Comparison of ENCODE assay signal across 8 mouse cellular contexts in genomic region chr11:115899486-115900266, GRCm38 (mm10). TPM values are rescaled to one million over a fixed set of nuclear protein-coding genes. Genes with fewer than 3 reads are reported as not detected.
DNase-seq lines count a peak whose midpoint lies in the region; ATAC-seq and TF ChIP-seq lines count a peak whose summit lies in the region.

Gene Smim5, plus strand, starts transcription at chr11:115899966.

- H3K36me3 ChIP-seq in spleen, adult 2 months (ENCODE audit: control insufficient read depth, insufficient read depth, low read length) = peaks cover 19% of the 10 kb centered on the region
- peaks cover 31% of the 10 kb centered on the region for H3K36me3 ChIP-seq in hindbrain, embryonic 14.5 days (replicated peaks; ENCODE audit: control insufficient read depth, insufficient read depth)
- H3K36me3 ChIP-seq in liver, embryonic 14.5 days (replicated peaks; ENCODE audit: control insufficient read depth, insufficient read depth, low read depth) = peaks cover 14% of the 10 kb centered on the region

- peak within 1 kb of the TSS; percentile 8; the same call in 1 of the 2 replicates for H3K9ac ChIP-seq in hindbrain, embryonic 14.5 days
- H3K9ac ChIP-seq in liver, embryonic 14.5 days (replicated peaks) = peak within 1 kb of the TSS; percentile 90

- H3K27ac ChIP-seq in spleen, adult 2 months (ENCODE audit: insufficient read depth, low read length) = peak within 1 kb of the TSS; percentile 13
- H3K27ac ChIP-seq in gastrocnemius, adult 2 months = peak within 1 kb of the TSS; percentile 80
- H3K27ac ChIP-seq in hindbrain, embryonic 14.5 days = no peak within 1 kb of the TSS
- peak within 1 kb of the TSS; percentile 100 for H3K27ac ChIP-seq in liver, embryonic 14.5 days

- no peak for ATAC-seq in hindbrain, embryonic 14.5 days (ENCODE audit: low FRiP score)
- ATAC-seq in liver, embryonic 14.5 days (ENCODE audit: insufficient read depth) = peak; percentile 22

- no peak within 1 kb of the TSS for H3K4me2 ChIP-seq in hindbrain, embryonic 14.5 days (replicated peaks)
- H3K4me2 ChIP-seq in liver, embryonic 14.5 days (ENCODE audit: low read depth) = peak within 1 kb of the TSS; percentile 95

- H3K27me3 ChIP-seq in spleen, adult 2 months (ENCODE audit: control insufficient read depth, insufficient read depth, low read length) = no peaks in the 10 kb centered on the region
- no peaks in the 10 kb centered on the region for H3K27me3 ChIP-seq in hindbrain, embryonic 14.5 days (ENCODE audit: control insufficient read depth, insufficient read depth, low read length)
- H3K27me3 ChIP-seq in liver, embryonic 14.5 days (ENCODE audit: control insufficient read depth, insufficient read depth, low read length) = no peaks in the 10 kb centered on the region

- TF ChIP-seq EP300 in liver, embryonic 14.5 days (IDR thresholded peaks at IDR 0.05; ENCODE audit: low read depth) = 0 out of 2 replicates have a peak, but pooled peaks have one; percentile 5

- 26% methylated on average over 16 of the region's 16 CpGs for WGBS in spleen, adult 2 months
- WGBS in hindbrain, embryonic 14.5 days = 28% methylated on average over 16 of the region's 16 CpGs
- 17% methylated on average over 16 of the region's 16 CpGs for WGBS in liver, embryonic 14.5 days (ENCODE audit: insufficient replicate concordance)

- TF ChIP-seq CTCF in spleen, adult 2 months (IDR thresholded peaks at IDR 0.05; ENCODE audit: extremely low read depth, insufficient read depth, insufficient read length, insufficient replicate concordance) = no peak
- peak; percentile 25; the same call in 1 of the 2 replicates for TF ChIP-seq CTCF in gastrocnemius, adult 2 months (IDR thresholded peaks at IDR 0.05)
- TF ChIP-seq CTCF in liver, embryonic 14.5 days (IDR thresholded peaks at IDR 0.05; ENCODE audit: low read depth) = peak; percentile 31; the same call in 1 of the 2 replicates

- peaks cover 29% of the 10 kb centered on the region; the same call in 1 of the 2 replicates for H3K4me1 ChIP-seq in spleen, adult 2 months (ENCODE audit: control insufficient read depth, insufficient read depth, insufficient read length)
- no peaks in the 10 kb centered on the region; the same call in 1 of the 2 replicates for H3K4me1 ChIP-seq in hindbrain, embryonic 14.5 days (replicated peaks; ENCODE audit: control insufficient read depth, insufficient read depth, low read length)
- peaks cover 46 to 53% of the 10 kb centered on the region in 2 experiments for H3K4me1 ChIP-seq in liver, embryonic 14.5 days (replicated peaks; ENCODE audit: control insufficient read depth in 2 of 2, insufficient read depth in 2 of 2, low read length in 1 of 2)

- H3K9me3 ChIP-seq in hindbrain, embryonic 14.5 days (ENCODE audit: control insufficient read depth, low read length) = no peaks in the 10 kb centered on the region
- H3K9me3 ChIP-seq in liver, embryonic 14.5 days (ENCODE audit: control insufficient read depth, low read length) = no peaks in the 10 kb centered on the region

- no peak for DNase-seq in spleen, adult 2 months (ENCODE audit: low read depth in 1 of 2, low spot score in 2 of 2)
- no peak for DNase-seq in spleen, adult 18-20 months
- DNase-seq in gastrocnemius, adult 2 months = peak; percentile 76
- peak; percentile 32 for DNase-seq in hindbrain, embryonic 14.5 days (ENCODE audit: low spot score)
- DNase-seq in liver, embryonic 14.5 days (ENCODE audit: low read depth in 3 of 3, low spot score in 3 of 3) = peak in 1 of 3 experiments; percentile 79
- peak; percentile 71 for DNase-seq in ovary, adult 18-20 months (ENCODE audit: low spot score)
- DNase-seq in right cerebral cortex, postnatal 36 days (ENCODE audit: low spot score in 2 of 2) = no peak
- DNase-seq in right cerebral cortex, postnatal 25 days = no peak

- intact Hi-C loops in gastrocnemius, adult 2 months (cut with DNase I) = no loop called here

- no peak for TF ChIP-seq POLR2A in spleen, adult 2 months (IDR thresholded peaks at IDR 0.05; ENCODE audit: low read depth, low read length)

- H3K4me3 ChIP-seq in spleen, adult 2 months (ENCODE audit: extremely low read depth, insufficient read depth, insufficient read length) = peak within 1 kb of the TSS; percentile 10
- peak within 1 kb of the TSS; percentile 59 for H3K4me3 ChIP-seq in gastrocnemius, adult 2 months
- no peak within 1 kb of the TSS for H3K4me3 ChIP-seq in hindbrain, embryonic 14.5 days (replicated peaks; ENCODE audit: low read length)
- peak within 1 kb of the TSS; percentile 70 for H3K4me3 ChIP-seq in liver, embryonic 14.5 days (ENCODE audit: insufficient read depth in 1 of 2, low read depth in 2 of 2, low read length in 2 of 2)

RNA-seq across cellular contexts. Expression of gene Smim5, which starts in this region (rescaled TPM):
- 5.7 and 8.0 TPM in 2 replicates for polyA plus RNA-seq in spleen, adult 2 months (2012; rRNA removed)
- total RNA-seq in gastrocnemius, adult 2 months (2021) = under 1 TPM; 0.23 to 0.89 TPM
- 2.9 and 4.6 TPM in 2 replicates for polyA plus RNA-seq in hindbrain, embryonic 14.5 days (2014; fragmentation: Nextera tagmentation; extraction: Ambion mirVana)
- polyA plus RNA-seq in liver, embryonic 14.5 days (2012; rRNA removed) = 20.6 and 25.1 TPM in 2 replicates
- 45.3 and 48.8 TPM in 2 replicates for polyA plus RNA-seq in liver, embryonic 14.5 days (2014; fragmentation: Nextera tagmentation; extraction: Ambion mirVana)

Comparison
In these comparisons a context has a peak if more than half of its experiments do, and no peak if none do; other contexts are left out.
1. Peak in DNase-seq, H3K4me3 ChIP-seq and H3K27ac ChIP-seq in gastrocnemius, adult 2 months; RNA of the gene not detected or under 1 TPM.
2. DNase-seq: peak in hindbrain, embryonic 14.5 days (single experiment) and ovary, adult 18-20 months (single experiment); none in spleen, adult 2 months (0 of 2), spleen, adult 18-20 months (0 of 2), right cerebral cortex, postnatal 36 days (0 of 2) and right cerebral cortex, postnatal 25 days (single experiment).